Mouse (Mus musculus) midbrain, embryonic 13.5 days (tissue): ENCODE results near the gene 1700013F07Rik. TPM values are rescaled to one million over a fixed set of nuclear protein-coding genes. Genes with fewer than 3 reads are reported as not detected.
"Not testable (repeated sequence)": the region's sequence is repeated elsewhere in the genome, so short reads cannot be mapped to it uniquely, and the experiment has no call there.

Experiments used
- ATAC-seq: fragments of 200-750 bp; cut with Nextera tagmentation; 2 replicates; pipeline ENCODE4 v1.8.0; 2017; ENCODE audit warnings: mild to moderate bottlenecking, moderate TSS enrichment, moderate library complexity
- H3K27ac ChIP-seq: fragments of 300-500 bp; sonication (generic); 2 replicates; pipeline ENCODE4 v1.5.1; 2015; ENCODE audit warnings: inconsistent platforms, mild to moderate bottlenecking, moderate library complexity
- H3K27me3 ChIP-seq: fragments of 300-500 bp; sonication (generic); 2 replicates; pipeline ENCODE4 v1.6.1; 2015; ENCODE audit warnings: mild to moderate bottlenecking, inconsistent platforms
- H3K36me3 ChIP-seq: fragments of 300-500 bp; sonication (generic); 2 replicates; pipeline ENCODE4 v1.6.1; 2015; ENCODE audit warnings: mild to moderate bottlenecking, inconsistent platforms
- H3K4me1 ChIP-seq: fragments of 300-500 bp; sonication (generic); replicated peaks from 2 replicates; pipeline ENCODE4 v1.6.1; 2015; ENCODE audit warnings: inconsistent platforms
- H3K4me2 ChIP-seq: fragments of 300-500 bp; sonication (generic); replicated peaks from 2 replicates; pipeline ENCODE4 v1.6.1; 2015; ENCODE audit warnings: moderate library complexity, mild to moderate bottlenecking, inconsistent platforms
- H3K4me3 ChIP-seq: fragments of 300-500 bp; sonication (generic); replicated peaks from 2 replicates; pipeline ENCODE4 v1.5.1; 2015; ENCODE audit warnings: mild to moderate bottlenecking, inconsistent platforms
- H3K9ac ChIP-seq: fragments of 300-500 bp; sonication (generic); replicated peaks from 2 replicates; pipeline ENCODE4 v1.6.1; 2015; ENCODE audit warnings: mild to moderate bottlenecking, inconsistent platforms
- H3K9me3 ChIP-seq: fragments of 300-500 bp; sonication (generic); 2 replicates; pipeline ENCODE4 v1.6.1; 2016; ENCODE audit warnings: mild to moderate bottlenecking, inconsistent platforms
- WGBS: fragments of 180-500 bp; shearing (Covaris S2); methylation state at CpG from one replicate; pipeline ENCODE4 v1.1.7; 2015; 5-methylcytosine and 5-hydroxymethylcytosine counted together
- polyA plus RNA-seq: library from polyadenylated mRNA; unstranded; fragments of >200 nt; fragmentation: Nextera tagmentation; extraction: Ambion mirVana; gene quantifications from 2 replicates; pipeline ENCODE4 v1.2.1, GENCODE M21; 2015

Gene 1700013F07Rik
- polyA plus RNA-seq, 1 experiment from 2014 or later = 0.58 TPM

- Histone ChIP-seq H3K4me3 (no peak overlapping the region), H3K36me3 (peaks cover 35% of the 10 kb centered on the region), H3K27ac (no peak overlapping the region), H3K4me1 (peaks cover 24% of the 10 kb centered on the region), H3K4me2 (no peak overlapping the region), H3K27me3 (no peaks in the 10 kb centered on the region), H3K9ac (no peak overlapping the region), H3K9me3 (no peaks in the 10 kb centered on the region)
- ATAC-seq = no peak
- WGBS = 93% methylated on average over 4 of the region's 4 CpGs
Measured at GRCm38 (mm10) chr3:108557888-108558287, 23.9 kb downstream of the 1700013F07Rik start.

- ATAC-seq = peak; percentile 99
- H3K36me3 ChIP-seq = peaks cover 30% of the 10 kb centered on the region
- peak within 1 kb of the TSS; percentile 93 for H3K27ac ChIP-seq
- peak within 1 kb of the TSS; percentile 83 for H3K9ac ChIP-seq
- peaks cover 20% of the 10 kb centered on the region for H3K4me1 ChIP-seq
- H3K27me3 ChIP-seq = no peaks in the 10 kb centered on the region
- WGBS = under 1% methylated on average over 45 of the region's 45 CpGs
- H3K4me2 ChIP-seq = peak within 1 kb of the TSS; percentile 75
- H3K4me3 ChIP-seq = peak within 1 kb of the TSS; percentile 86
- H3K9me3 ChIP-seq = no peaks in the 10 kb centered on the region
Measured at GRCm38 (mm10) chr3:108562133-108562730, 28.3 kb downstream of the 1700013F07Rik start, which contains the start of gene Tmem167b. Gene Tmem167b (minus strand): TSS chr3:108562466.

- H3K9ac ChIP-seq = peak overlapping the region; percentile 44; the same call in 1 of the 2 replicates
- no peaks in the 10 kb centered on the region for H3K9me3 ChIP-seq
- no peaks in the 10 kb centered on the region for H3K27me3 ChIP-seq
- WGBS = 13% methylated on average over 15 of the region's 15 CpGs
- peak overlapping the region; percentile 86 for H3K4me3 ChIP-seq
- H3K36me3 ChIP-seq = peaks cover 26% of the 10 kb centered on the region
- peak; percentile 78 for ATAC-seq
- H3K4me1 ChIP-seq = peaks cover 21% of the 10 kb centered on the region
- H3K4me2 ChIP-seq = peak overlapping the region; percentile 72
- H3K27ac ChIP-seq = peak overlapping the region; percentile 93
Measured at GRCm38 (mm10) chr3:108562777-108563271, 28.9 kb downstream of the 1700013F07Rik start.

- no peak for ATAC-seq
- peak overlapping the region; percentile 44; the same call in 1 of the 2 replicates for H3K9ac ChIP-seq
- peak overlapping the region; percentile 93 for H3K27ac ChIP-seq
- H3K27me3 ChIP-seq = no peaks in the 10 kb centered on the region
- H3K36me3 ChIP-seq = peaks cover 21% of the 10 kb centered on the region
- H3K4me1 ChIP-seq = peaks cover 25% of the 10 kb centered on the region
- H3K4me3 ChIP-seq = peak overlapping the region; percentile 86
- H3K9me3 ChIP-seq = no peaks in the 10 kb centered on the region
- peak overlapping the region; percentile 72 for H3K4me2 ChIP-seq
- 8% methylated on average over 4 of the region's 4 CpGs for WGBS
Measured at GRCm38 (mm10) chr3:108563309-108563708, 29.4 kb downstream of the 1700013F07Rik start.

- Histone ChIP-seq H3K9ac (peak overlapping the region; percentile 10; the same call in 1 of the 2 replicates), H3K4me2 (0 out of 2 replicates have a peak overlapping the region, but pooled peaks have one; percentile 5)
- peak; percentile 49 for ATAC-seq
Measured at GRCm38 (mm10) chr3:108567990-108568877, 34.3 kb downstream of the 1700013F07Rik start.

GRCm38 (mm10) chr3:108569636-108570035, 35.7 kb downstream of the 1700013F07Rik start:
- Histone ChIP-seq H3K4me1 (peaks cover 38% of the 10 kb centered on the region), H3K27ac (peak overlapping the region; percentile 44; the same call in 1 of the 2 replicates)
- H3K9ac ChIP-seq, H3K36me3 ChIP-seq, ATAC-seq, H3K4me3 ChIP-seq, H3K27me3 ChIP-seq, H3K9me3 ChIP-seq, H3K4me2 ChIP-seq: not testable (repeated sequence)
- WGBS = 66% methylated on average over 3 of the region's 3 CpGs

More at GRCm38 (mm10) chr3:108567990-108568877, 34.3 kb downstream of the 1700013F07Rik start:
- Histone ChIP-seq H3K27ac (peak overlapping the region; percentile 80), H3K4me1 (peaks cover 26% of the 10 kb centered on the region), H3K9me3 (no peaks in the 10 kb centered on the region), H3K4me3 (no peak overlapping the region), H3K36me3 (no peaks in the 10 kb centered on the region), H3K27me3 (no peaks in the 10 kb centered on the region)
- WGBS = 8% methylated on average over 15 of the region's 15 CpGs

- Histone ChIP-seq H3K4me3 (peak overlapping the region; percentile 65; the same call in 1 of the 2 replicates), H3K4me2 (peak overlapping the region; percentile 70), H3K27ac (peak overlapping the region; percentile 55; the same call in 1 of the 2 replicates), H3K4me1 (peaks cover 43% of the 10 kb centered on the region), H3K27me3 (no peaks in the 10 kb centered on the region), H3K36me3 (no peaks in the 10 kb centered on the region), H3K9ac (no peak overlapping the region), H3K9me3 (no peaks in the 10 kb centered on the region)
- ATAC-seq = no peak
- WGBS = 87% methylated on average over 14 of the region's 14 CpGs
Measured at GRCm38 (mm10) chr3:108570813-108571212, 36.9 kb downstream of the 1700013F07Rik start.

GRCm38 (mm10) chr3:108571443-108572294, 37.7 kb downstream of the 1700013F07Rik start, which contains the start of gene Taf13:
Gene Taf13 (plus strand): TSS chr3:108571698.
- Histone ChIP-seq H3K4me3 (peak within 1 kb of the TSS; percentile 65), H3K27me3 (no peaks in the 10 kb centered on the region), H3K4me1 (peaks cover 43% of the 10 kb centered on the region), H3K9me3 (no peaks in the 10 kb centered on the region), H3K36me3 (no peaks in the 10 kb centered on the region), H3K27ac (peak within 1 kb of the TSS; percentile 77), H3K4me2 (peak within 1 kb of the TSS; percentile 70), H3K9ac (peak within 1 kb of the TSS; percentile 79)
- ATAC-seq = peak; percentile 97
- 2% methylated on average over 42 of the region's 42 CpGs for WGBS

GRCm38 (mm10) chr3:108572309-108573010, 38.5 kb downstream of the 1700013F07Rik start:
- peak overlapping the region; percentile 65 for H3K4me3 ChIP-seq
- ATAC-seq = no peak
- peak overlapping the region; percentile 70 for H3K4me2 ChIP-seq
- no peaks in the 10 kb centered on the region for H3K9me3 ChIP-seq
- peak overlapping the region; percentile 79 for H3K9ac ChIP-seq
- H3K4me1 ChIP-seq = peaks cover 43% of the 10 kb centered on the region
- peaks cover 3% of the 10 kb centered on the region; the same call in 1 of the 2 replicates for H3K36me3 ChIP-seq
- WGBS = 46% methylated on average over 18 of the region's 18 CpGs
- H3K27ac ChIP-seq = no peak overlapping the region; the same call in 1 of the 2 replicates
- H3K27me3 ChIP-seq = no peaks in the 10 kb centered on the region

GRCm38 (mm10) chr3:108574018-108574417, 40.1 kb downstream of the 1700013F07Rik start:
- Histone ChIP-seq H3K4me3 (no peak overlapping the region), H3K4me1 (peaks cover 31% of the 10 kb centered on the region), H3K9ac (no peak overlapping the region), H3K4me2 (peak overlapping the region; percentile 70), H3K27ac (no peak overlapping the region), H3K36me3 (peaks cover 17% of the 10 kb centered on the region), H3K9me3 (no peaks in the 10 kb centered on the region), H3K27me3 (no peaks in the 10 kb centered on the region)
- WGBS = 95% methylated on average over 5 of the region's 5 CpGs
- no peak for ATAC-seq
